Mouse (Mus musculus) thymus, postnatal 0 days (tissue): ENCODE measurements around the gene Gm8978. TPM values are rescaled to one million over a fixed set of nuclear protein-coding genes. Genes with fewer than 3 reads are reported as not detected.
"Not testable (repeated sequence)": the region's sequence is repeated elsewhere in the genome, so short reads cannot be mapped to it uniquely, and the experiment has no call there.

Experiments used
- DNase-seq: peaks from one replicate; pipeline ENCODE4 v3.0.0-alpha.2; 2015; ENCODE audit warnings: low spot score
- microRNA-seq: library from miRNA; unstranded; fragments of <30 nt; microRNA quantifications from one replicate; pipeline ENCODE4, GENCODE M21; 2016; ENCODE audit warnings: borderline number of aligned reads
- polyA plus RNA-seq: library from polyadenylated mRNA; unstranded; fragments of >200 nt; fragmentation: Nextera tagmentation; extraction: Ambion mirVana; gene quantifications from 2 replicates; pipeline ENCODE4 v1.2.1, GENCODE M21; 2015

Gene Gm8978
- polyA plus RNA-seq: not detected in 2 replicates

- not testable (repeated sequence) for DNase-seq
Observed at GRCm38 (mm10) chr19:33625152-33625551, at the start of gene Gm8978. Gm8978 (minus strand) TSS chr19:33625252.

- peak; percentile 75 for DNase-seq
Observed at GRCm38 (mm10) chr19:33589626-33590302, 35.3 kb downstream of the Gm8978 start.

DNA sequence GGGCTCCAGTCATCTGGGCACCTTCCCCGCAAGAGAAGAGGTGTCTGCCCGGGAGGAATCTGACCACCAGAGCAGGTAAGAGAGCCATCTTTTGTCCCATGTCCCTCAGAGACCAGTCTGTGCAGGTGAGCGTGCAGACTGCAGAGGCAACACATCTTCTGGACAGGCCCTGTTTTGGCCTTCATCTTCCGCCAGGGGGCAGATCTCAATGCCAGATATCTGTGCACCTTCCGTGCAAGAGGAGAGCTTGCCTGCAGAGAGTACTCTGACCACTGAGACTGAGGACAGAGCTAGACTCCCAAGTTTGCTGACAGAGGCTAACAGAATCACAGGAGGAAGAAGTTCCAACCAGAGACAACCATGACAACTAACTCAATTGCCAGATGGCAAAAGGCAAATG, 56.5 kb downstream of the Gm8978 start:
- DNase-seq: not testable (repeated sequence)

Small RNA genes within 50 kb of the gene (microRNA-seq; reads per million reads assigned to microRNA genes)
- not detected for gene Gm27440

Other genes starting within 250 kb of the Gm8978 start
- 5.1 and 5.3 TPM in 2 replicates for gene Rnls, start 233.0 kb downstream of the Gm8978 start, polyA plus RNA-seq
- not detected in 2 replicates for gene Lipo4, start 107.5 kb downstream of the Gm8978 start, polyA plus RNA-seq
- 0.13 and 0.22 TPM in 2 replicates for gene Lipo2, start 126.1 kb upstream of the Gm8978 start, polyA plus RNA-seq
- 16.5 TPM in 2 replicates for gene Lipo3, start 136.7 kb upstream of the Gm8978 start, polyA plus RNA-seq
- not detected in 2 replicates for gene Lipo1, start 162.2 kb upstream of the Gm8978 start, polyA plus RNA-seq